Mouse (Mus musculus): ENCODE results near the gene Abi2.
A peak's percentile ranks its signal among the peaks of the same experiment; 100 is the strongest.
"Not testable (repeated sequence)": the region's sequence is repeated elsewhere in the genome, so short reads cannot be mapped to it uniquely, and the experiment has no call there.

Gene Abi2

DNA sequence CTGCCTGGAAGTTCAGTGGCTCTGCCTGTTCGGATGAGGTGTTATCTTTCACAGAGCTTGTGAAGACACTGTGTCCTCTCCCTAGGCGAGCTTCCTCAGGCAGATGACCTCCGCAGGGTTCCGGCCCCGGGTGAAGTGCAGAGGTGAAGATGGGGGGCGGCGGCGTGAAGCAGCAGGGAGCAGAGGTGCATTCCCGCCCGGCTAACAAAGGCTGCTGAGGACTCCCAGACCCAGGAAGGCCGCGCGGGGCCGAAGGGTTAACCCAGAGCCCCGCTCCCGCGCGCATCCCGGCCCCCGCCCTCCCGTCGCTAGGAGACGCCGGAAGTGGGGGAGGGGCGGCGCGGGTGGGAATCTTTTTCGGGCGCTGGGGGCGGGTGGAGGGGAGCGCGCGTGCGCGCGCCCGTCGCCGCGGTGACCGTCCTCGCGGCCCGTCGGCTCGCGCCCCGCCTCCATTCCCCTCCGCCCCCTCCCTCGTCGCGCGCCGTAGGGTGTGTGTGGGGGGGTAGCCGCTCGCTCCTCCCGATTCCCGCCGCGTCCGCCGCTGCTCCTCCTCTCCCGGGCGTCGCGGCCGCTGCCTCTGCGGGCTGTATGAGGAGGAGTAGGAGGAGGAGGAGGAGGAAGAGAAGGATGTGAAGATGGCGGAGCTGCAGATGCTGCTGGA lies at the start of gene Abi2:
Abi2 (plus strand) TSS at position 452 of the 661 bp plus-strand sequence.
- peak; percentile 87 for DNase-seq (ENCODE audit: low spot score in 2 of 2)

DNA sequence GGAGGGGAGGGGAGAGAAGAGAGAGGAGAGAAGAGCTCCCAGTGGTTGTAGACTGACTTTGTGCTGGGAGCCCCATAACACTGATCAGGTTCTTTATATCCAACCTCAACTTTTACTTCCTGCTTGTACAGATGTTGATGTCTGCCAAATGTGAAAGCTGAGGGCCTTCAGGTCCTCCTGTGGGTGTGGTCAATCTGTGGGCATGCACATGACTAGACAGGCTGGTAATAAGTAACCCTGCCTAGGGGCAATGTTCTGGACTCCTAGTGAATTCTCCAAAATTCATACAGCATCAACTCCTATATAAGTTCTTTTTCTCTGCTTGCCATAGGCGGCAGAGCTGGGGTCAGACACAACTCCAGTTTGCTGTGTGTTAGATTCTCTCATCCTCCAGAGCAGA lies 47.8 kb upstream of the Abi2 start:
- DNase-seq (ENCODE audit: low spot score in 2 of 2) = no peak

DNA sequence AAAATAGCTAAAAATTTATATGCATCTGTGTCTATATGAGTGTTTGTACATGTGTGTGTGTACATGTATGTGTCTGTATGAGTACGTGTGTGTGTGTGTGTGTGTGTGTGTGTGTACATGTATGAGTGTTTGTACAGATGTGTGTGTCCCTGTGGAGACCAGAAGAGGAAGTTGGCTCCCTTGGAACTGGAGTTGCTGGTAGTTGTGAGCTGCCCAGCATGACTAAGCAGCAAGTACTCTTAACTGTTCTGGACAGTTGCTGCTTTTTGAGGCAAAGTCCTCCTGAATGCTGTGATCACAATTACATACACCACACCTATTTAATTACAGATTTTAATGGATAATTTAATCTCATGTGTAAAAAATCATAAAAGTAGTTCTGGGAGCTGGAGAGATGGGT lies 32.9 kb upstream of the Abi2 start:
- DNase-seq (ENCODE audit: low spot score in 2 of 2) = no peak

DNA sequence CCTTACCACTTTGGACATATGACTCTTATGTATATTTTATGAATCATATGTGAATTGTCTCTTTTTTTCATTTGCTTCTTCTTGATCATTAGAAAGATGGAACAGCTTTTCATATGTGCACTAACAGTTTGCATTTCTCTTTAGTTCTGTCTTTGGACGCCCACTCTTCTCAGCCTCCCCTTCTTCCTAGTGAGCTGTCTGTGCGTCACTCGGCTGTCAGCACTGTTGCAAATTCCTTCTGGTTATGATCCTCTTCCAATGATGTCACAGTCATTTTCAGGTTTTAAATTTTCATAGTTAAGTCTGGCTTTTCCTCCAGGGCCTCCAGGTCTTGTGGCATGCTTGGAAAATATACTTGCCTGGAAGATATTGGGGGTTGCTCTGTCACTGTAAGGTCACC lies 27.5 kb upstream of the Abi2 start:
- DNase-seq (ENCODE audit: low spot score in 2 of 2) = peak; percentile 18 to 24

DNA sequence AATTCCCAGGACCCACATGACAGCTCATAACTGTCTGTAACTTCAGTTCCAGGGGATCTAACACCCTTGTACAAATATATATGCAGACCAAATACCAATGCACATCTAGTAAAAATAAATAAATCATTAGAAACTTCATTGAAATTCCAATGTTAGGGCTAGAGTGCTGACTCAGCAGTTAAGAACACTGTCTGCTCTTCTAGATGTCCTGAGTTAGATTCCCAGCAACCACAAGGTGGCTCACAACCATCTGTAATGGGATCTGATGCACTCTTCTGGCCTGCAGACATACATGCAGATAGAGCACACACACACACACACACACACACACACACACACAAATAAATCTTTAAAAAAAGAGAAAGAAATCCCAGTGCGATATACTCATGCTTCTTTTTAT lies 4.6 kb upstream of the Abi2 start:
- no peak for DNase-seq (ENCODE audit: low spot score in 2 of 2)

- no peak for DNase-seq (ENCODE audit: low spot score in 2 of 2)
Measured at GRCm38 (mm10) chr1:60408501-60409167, 785 bp upstream of the Abi2 start.

DNA sequence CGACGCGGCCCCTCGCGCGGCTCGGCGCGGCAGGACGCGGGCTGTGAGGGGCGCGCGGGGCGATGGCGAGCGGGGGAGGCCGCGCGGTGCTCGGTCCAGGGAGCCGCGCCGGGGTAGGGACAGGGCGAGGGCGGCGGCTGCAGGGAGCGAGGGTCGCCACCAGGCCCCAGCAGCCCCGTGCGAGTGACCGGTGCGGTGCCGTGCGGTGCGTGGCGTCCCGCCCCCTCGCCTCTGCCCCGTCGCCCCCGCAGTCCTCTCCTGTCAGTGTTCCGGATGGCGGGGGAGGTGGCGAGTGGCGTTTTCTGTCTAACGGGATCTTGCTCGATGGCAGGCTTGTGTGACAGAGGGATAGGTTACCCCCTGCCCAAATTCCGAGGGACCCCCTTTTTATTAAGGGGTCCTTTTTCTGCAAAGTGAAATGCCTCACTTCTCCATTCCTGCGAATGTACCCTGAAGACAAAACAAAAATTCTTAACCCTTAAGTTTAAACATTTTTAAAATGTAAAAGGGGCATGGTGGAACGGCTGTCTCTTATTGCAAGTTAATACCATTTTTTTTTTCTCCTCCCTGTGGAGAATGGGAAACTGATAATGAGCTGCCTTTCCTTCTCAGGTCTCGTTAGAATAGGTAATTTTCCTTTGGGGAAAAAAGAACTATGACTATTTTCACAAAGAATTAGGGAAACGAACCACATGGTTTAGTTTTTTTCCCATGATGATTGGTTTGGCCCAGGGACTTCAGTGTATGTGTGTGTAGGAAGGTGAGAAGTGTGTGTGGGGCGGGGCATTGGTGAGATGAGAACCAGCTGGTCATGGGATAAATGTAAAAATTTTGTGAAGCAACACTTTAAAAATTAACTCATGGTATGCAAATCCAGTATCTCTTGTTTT lies 754 bp downstream of the Abi2 start:
- peak; percentile 51 to 67 for DNase-seq (ENCODE audit: low spot score in 2 of 2)

- no peak for DNase-seq (ENCODE audit: low spot score in 2 of 2)
Measured at GRCm38 (mm10) chr1:60416724-60417123, 7.3 kb downstream of the Abi2 start.

DNA sequence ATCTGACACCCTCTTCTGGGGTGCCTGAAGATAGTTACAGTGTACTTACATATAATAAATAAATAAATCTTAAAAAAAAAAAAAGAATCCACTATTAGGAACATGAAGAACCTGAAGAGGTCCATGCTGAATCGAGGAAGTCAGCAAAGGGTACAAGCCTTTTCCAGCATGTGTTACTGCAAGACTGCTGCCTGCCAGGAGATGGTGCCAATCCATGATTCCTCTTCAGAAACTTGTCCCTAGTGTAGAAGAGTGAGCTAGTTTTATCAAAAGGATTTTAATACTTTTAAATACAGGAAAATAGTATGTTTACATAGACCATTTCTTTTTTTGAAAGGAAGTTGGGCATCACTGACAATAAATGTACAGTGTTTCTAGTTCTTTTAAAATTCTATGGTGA lies 14.5 kb downstream of the Abi2 start:
- no peak for DNase-seq (ENCODE audit: low spot score in 2 of 2)

DNA sequence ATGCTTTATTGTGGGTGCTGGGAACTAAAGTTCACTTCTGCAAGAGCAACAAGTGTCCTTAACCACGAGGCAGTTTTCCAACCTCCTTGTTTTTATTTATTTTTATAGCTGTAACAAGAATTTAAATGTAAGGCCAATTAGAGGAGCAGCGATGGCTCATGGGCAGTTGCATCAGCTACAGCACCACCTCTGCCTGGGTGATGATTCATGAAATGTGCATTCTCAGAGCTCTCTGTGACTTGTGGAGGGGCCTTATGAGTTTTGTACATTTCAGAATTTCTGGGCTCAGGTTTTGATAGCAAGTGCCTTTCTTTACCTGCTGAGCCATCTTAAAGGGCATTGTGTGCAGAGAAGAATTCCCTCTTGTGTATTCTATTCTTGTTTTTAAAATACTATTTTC lies 18.9 kb downstream of the Abi2 start:
- DNase-seq (ENCODE audit: low spot score in 2 of 2) = no peak

DNA sequence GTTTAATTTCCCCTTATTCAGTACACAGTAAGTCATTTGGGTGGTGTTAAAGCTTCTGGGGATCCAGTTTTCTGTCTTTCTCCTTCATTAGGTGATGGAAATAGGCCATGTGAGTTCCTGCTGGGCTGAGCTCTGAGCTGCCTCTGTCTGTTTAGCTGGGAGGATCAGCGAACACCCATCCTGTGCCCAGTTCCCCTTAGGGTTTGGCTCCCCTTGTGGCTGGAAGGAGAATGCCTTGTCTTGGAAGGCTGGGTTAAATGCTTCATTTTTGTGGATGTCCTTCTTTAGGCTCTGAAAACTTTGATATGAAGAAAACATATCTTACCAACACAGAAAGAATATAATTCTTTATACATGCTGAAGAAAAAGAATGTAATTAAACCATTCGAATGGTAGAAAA lies 19.5 kb downstream of the Abi2 start:
- DNase-seq (ENCODE audit: low spot score in 2 of 2) = no peak

GRCm38 (mm10) chr1:60431531-60431930 lies 22.1 kb downstream of the Abi2 start:
- DNase-seq (ENCODE audit: low spot score in 2 of 2) = no peak

GRCm38 (mm10) chr1:60432497-60432896 lies 23.1 kb downstream of the Abi2 start:
- no peak for DNase-seq (ENCODE audit: low spot score in 2 of 2)

DNA sequence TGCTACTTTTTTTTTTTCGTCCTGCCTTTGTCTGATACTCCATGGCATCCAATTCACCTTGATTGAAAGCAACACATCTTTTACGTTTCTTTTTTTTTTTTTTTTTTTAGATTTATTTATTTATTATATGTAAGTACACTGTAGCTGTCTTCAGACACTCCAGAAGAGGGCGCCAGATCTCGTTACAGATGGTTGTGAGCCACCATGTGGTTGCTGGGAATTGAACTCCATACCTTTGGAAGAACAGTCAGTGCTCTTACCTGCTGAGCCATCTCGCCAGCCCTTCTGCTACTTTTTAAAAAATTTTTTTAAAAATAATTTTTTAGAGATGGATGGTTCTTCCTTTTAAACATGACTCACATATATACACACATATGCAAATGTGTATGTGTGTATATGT lies 32.0 kb downstream of the Abi2 start:
- not testable (repeated sequence) for DNase-seq (ENCODE audit: low spot score in 2 of 2)

DNA sequence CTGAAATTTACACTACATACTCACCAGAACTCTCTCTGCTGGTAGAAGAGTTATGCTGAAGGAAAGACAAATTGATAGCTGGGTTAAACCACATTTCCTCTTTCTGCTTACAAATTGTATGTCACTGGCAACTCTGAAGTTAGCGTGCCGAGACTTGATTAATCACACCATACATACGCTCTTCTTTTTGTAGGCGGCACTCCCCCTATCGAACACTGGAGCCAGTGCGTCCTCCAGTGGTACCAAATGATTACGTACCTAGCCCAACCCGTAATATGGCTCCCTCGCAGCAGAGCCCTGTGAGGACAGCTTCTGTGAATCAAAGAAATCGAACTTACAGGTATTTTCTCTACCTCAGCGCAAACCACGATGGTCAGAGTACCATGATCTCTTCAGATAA lies 37.6 kb downstream of the Abi2 start:
- DNase-seq (ENCODE audit: low spot score in 2 of 2) = no peak

DNA sequence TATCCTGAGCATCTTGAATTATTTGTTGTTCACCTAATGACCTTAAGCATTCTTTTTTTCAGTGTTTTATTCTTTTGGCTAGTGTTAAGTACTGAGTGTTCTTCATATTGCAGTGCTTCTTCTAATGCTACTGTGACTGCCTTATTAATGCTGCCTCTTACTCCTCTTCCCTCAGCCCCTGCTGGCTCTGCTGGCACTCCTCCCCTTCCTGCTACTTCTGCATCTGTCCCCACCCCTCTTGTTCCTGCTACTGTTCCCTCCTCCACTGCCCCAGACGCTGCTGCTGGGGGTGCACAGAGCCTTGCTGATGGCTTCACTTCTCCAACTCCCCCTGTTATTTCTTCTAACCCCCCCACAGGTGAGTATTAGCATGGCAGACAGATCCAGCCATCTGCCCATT lies 40.5 kb downstream of the Abi2 start:
- DNase-seq (ENCODE audit: low spot score in 2 of 2) = no peak

DNA sequence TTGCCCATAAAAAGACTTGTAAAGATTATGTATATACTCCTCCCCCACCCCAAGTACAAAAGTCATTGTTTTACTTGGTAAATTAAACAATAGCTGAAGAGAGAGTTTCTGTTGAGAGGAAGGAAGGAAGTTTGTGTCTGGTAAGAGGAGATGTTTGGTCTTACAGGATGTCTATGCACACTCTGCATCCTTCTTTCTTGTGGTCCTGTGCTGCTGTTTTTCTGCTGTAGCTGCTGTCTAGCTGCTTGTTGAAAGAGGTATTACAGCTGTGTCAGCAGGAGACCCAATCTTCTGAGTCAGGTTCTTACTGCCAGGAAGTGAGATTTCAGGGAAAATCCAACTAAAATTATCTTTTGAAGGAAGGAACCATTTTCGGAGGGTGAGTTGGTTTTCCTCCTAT lies 51.2 kb downstream of the Abi2 start:
- no peak for DNase-seq (ENCODE audit: low spot score in 2 of 2)

DNA sequence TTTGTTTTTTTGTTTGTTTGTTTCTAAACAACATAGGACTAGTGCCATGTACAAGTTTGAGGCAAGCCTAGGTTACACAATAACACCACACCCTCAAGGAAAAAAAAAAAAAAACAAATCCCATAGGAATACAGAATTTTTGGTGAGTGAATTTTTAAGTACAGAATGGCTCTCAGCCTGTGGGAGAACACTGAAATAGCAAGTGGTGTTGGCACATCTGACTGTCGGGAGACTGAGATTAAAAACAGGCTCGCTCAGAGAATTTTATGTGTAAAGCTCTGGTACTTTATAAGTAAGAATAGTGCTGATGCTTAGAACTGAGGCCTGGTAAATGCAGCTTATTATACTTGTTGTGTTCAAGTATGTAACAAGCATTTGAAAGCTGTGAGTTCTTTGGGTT lies 60.1 kb downstream of the Abi2 start:
- peak in 1 of 2 experiments; percentile 49 for DNase-seq (ENCODE audit: low spot score in 2 of 2)

DNA sequence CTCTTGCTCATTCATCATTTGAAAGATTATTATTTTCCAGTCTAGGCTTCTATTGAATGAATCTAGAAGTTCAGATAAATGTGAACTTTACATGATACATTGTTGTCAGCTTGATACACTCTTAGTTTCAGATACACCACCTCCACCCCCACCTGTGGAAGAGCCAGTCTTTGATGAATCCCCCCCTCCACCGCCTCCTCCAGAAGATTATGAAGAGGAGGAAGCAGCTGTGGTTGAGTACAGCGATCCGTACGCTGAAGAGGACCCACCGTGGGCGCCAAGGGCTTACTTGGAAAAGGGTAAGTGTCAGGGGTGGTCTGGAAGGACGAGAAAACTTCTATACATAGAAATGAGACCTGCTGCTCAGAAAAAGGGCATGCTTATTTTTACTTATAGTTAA lies 61.1 kb downstream of the Abi2 start:
- no peak for DNase-seq (ENCODE audit: low spot score in 2 of 2)

DNA sequence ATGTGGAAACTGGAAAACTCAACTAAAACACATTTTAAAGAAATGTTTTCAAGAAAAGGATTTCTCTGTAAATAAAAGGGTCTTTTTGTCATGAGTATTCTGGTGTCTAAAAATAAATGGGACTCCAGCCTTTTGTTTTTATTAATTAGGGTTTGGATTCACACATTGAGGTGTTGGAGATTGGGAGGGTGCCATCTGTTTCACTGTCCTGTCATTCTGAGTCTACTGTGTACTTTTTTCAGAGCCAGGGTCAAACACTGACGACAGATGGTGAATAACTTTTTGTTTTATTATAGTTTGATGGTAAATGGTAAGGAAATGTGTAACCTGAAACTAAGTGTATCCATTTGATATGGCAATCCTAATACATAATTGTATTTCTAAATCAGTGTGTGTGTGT lies 72.1 kb downstream of the Abi2 start:
- DNase-seq (ENCODE audit: low spot score in 2 of 2) = no peak

GRCm38 (mm10) chr1:60482881-60483280 lies 73.5 kb downstream of the Abi2 start:
- DNase-seq (ENCODE audit: low spot score in 2 of 2) = no peak

DNA sequence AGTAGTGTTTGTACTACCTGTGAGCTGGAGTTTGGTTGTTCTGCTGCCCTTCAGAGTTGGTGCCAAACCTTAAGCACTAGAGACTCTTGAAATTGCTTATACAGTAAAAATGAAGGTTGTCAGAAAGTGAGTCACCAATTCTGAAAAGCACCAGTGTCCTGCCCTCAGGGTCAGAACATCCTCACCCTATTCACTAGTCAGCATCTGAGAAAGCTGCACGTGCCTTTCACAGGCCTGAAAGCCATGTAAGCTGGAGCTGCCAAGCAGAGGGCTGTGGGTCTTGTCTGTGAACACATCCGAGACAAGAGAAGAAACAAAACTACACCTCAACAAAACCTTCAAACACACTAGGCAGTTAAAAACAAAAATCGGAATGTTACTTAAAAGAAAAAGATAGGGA lies 76.2 kb downstream of the Abi2 start:
- DNase-seq (ENCODE audit: low spot score in 2 of 2) = no peak

- peak; percentile 17 to 57 for DNase-seq (ENCODE audit: low spot score in 2 of 2)
Measured at GRCm38 (mm10) chr1:60488635-60489034, 79.2 kb downstream of the Abi2 start.
